Mouse (Mus musculus): ENCODE measurements around the gene Ddx42. TPM values are rescaled to one million over a fixed set of nuclear protein-coding genes. Genes with fewer than 3 reads are reported as not detected.
A peak's percentile ranks its signal among the peaks of the same experiment; 100 is the strongest.

The Ddx42 gene
- polyA plus RNA-seq, 1 experiment, result 22.0 TPM

DNA sequence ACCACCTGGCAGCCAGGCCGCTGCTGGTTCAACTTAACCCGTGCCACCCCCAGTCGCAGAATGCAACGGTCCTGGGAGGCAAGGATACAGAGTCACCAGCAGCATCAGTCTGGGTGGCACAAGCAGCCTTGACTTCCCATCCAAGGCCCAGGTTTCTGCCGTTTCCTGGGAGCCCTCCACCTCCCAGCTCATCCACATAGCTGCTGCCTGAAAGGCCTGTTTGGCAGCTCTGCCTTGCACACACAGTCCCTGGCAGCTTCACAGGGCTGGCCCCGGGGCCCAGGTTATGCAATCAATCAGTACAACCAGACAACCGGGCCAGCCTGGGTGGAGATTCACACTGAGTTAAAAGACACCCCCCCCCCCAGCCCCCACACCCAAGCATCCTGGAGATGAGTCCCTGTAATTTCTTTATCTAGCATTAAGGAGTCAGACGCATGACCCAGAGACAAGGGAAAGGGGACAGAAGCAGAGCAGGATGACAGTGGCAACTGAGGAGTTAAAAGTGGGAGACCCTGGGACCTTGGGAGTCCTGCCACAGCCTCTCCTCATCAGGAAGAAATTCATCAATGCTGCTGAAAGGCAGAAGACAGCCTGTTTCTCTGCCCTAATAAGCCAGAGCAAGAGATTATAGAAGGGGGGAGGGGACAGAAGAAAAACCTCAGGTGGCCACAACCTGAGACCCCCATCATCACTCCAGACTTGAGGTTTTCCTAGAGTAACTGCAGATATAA lies 51.8 kb downstream of the Ddx42 start:
- H3K4me3 ChIP-seq, result no peak overlapping the region
- H3K79me2 ChIP-seq (ENCODE audit: control insufficient read depth, insufficient read depth), result peaks cover 36% of the 10 kb centered on the region
- no peaks in the 10 kb centered on the region for H3K27me3 ChIP-seq (ENCODE audit: control insufficient read depth, insufficient read depth, insufficient read length)
- no peak overlapping the region for H3K4me2 ChIP-seq (ENCODE audit: low read depth)
- H3ac ChIP-seq (ENCODE audit: control insufficient read depth, insufficient read length), result no peak overlapping the region
- H3K36me3 ChIP-seq (ENCODE audit: control insufficient read depth, insufficient read depth), result peaks cover 23% of the 10 kb centered on the region
- no peak for TF ChIP-seq TCF3 (IDR thresholded peaks at IDR 0.05; ENCODE audit: insufficient read length, low read depth)
- TF ChIP-seq POLR2AphosphoS2 (IDR thresholded peaks at IDR 0.05; ENCODE audit: insufficient read length, low read depth), result no peak
- TF ChIP-seq CEBPB (IDR thresholded peaks at IDR 0.05; ENCODE audit: insufficient read depth, poor library complexity, severe bottlenecking), result no peak
- no peak for TF ChIP-seq MYOD1 (IDR thresholded peaks at IDR 0.05; ENCODE audit: control insufficient read depth in 1 of 3, insufficient read length in 2 of 3, low read depth in 2 of 3)
- TF ChIP-seq E2F4 (IDR thresholded peaks at IDR 0.05; ENCODE audit: insufficient read depth), result no peak
- no peak for TF ChIP-seq TCF12 (IDR thresholded peaks at IDR 0.05; ENCODE audit: insufficient read depth, poor library complexity, severe bottlenecking)
- no peak for TF ChIP-seq SRF (IDR thresholded peaks at IDR 0.05; ENCODE audit: control insufficient read depth, insufficient read length, low read depth)
- no peak for TF ChIP-seq MYOG (IDR thresholded peaks at IDR 0.05; ENCODE audit: control insufficient read depth in 1 of 3, insufficient read depth in 1 of 3, insufficient read length in 2 of 3, low read depth in 2 of 3)
- TF ChIP-seq USF1 (IDR thresholded peaks at IDR 0.05; ENCODE audit: low read depth), result no peak
- TF ChIP-seq REST (IDR thresholded peaks at IDR 0.05; ENCODE audit: insufficient read depth, insufficient read length), result no peak
- TF ChIP-seq MAX (IDR thresholded peaks at IDR 0.05; ENCODE audit: low read depth), result no peak
- TF ChIP-seq POLR2A (IDR thresholded peaks at IDR 0.05; ENCODE audit: insufficient read length, low read depth), result no peak

DNA sequence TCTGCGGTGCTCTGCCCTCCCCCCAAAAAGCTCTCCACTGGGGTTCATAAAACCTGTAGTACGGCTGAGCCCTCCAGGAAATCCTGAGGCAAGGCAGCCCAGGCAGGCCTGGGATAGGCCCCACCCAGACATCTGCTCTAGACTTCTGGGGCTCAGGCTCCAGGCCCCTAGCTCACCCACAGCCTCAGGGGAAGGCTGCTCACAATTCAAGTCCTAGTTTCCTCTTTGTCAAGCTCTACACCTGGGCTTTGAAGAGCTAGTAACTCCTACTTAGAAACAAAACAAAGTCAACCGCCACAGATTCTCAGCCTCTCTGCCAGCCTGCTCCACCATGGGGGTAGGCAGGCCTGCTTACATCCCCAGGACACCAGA lies 52.3 kb downstream of the Ddx42 start:
- no peak overlapping the region for H3ac ChIP-seq (ENCODE audit: control insufficient read depth, insufficient read length)
- no peak overlapping the region for H3K4me3 ChIP-seq
- H3K4me2 ChIP-seq (ENCODE audit: low read depth), result no peak overlapping the region
- peaks cover 19% of the 10 kb centered on the region for H3K36me3 ChIP-seq (ENCODE audit: control insufficient read depth, insufficient read depth)
- no peaks in the 10 kb centered on the region for H3K27me3 ChIP-seq (ENCODE audit: control insufficient read depth, insufficient read depth, insufficient read length)
- TF ChIP-seq POLR2A (IDR thresholded peaks at IDR 0.05; ENCODE audit: insufficient read length, low read depth), result no peak
- no peak for TF ChIP-seq POLR2AphosphoS2 (IDR thresholded peaks at IDR 0.05; ENCODE audit: insufficient read length, low read depth)
- TF ChIP-seq TCF3 (IDR thresholded peaks at IDR 0.05; ENCODE audit: insufficient read length, low read depth), result no peak
- no peak for TF ChIP-seq USF1 (IDR thresholded peaks at IDR 0.05; ENCODE audit: low read depth)
- peaks cover 36% of the 10 kb centered on the region for H3K79me2 ChIP-seq (ENCODE audit: control insufficient read depth, insufficient read depth)

DNA sequence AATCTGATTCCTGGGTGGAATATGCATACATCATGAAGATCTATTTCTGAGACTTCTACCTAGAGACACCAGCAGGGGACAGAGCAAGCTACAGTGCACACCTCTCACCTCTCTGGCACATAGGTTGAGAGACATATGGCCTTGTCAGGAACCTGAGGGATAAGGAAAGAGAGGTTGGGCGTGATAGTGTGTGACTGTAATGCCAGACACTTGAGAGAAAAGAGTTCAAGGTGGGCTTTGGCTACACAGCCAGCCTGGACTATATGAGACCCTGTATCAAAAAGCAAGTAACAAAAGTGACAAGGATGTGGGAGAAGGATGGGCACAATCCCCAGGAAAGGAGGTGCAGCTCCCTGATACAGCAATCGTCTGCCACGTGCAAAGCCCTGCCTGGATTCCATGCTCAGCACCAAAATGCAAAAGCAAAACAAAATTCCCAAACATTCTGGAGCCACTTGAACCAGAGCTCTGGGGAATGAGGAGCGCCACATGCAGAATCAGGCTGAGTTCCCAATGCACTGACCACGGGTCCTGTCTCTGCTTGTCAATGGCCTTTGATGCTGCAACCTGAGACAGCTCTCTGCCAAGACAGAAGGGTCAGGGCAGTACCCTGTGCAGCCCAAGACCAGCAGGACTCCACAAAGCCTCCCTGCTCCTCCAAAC lies 54.5 kb downstream of the Ddx42 start:
- H3K36me3 ChIP-seq (ENCODE audit: control insufficient read depth, insufficient read depth), result peaks cover 7% of the 10 kb centered on the region
- H3K27me3 ChIP-seq (ENCODE audit: control insufficient read depth, insufficient read depth, insufficient read length), result no peaks in the 10 kb centered on the region
- H3K4me3 ChIP-seq, result peak overlapping the region; percentile 60
- H3K4me2 ChIP-seq (ENCODE audit: low read depth), result peak overlapping the region; percentile 86
- H3K79me2 ChIP-seq (ENCODE audit: control insufficient read depth, insufficient read depth), result peaks cover 36% of the 10 kb centered on the region
- H3ac ChIP-seq (ENCODE audit: control insufficient read depth, insufficient read length), result peak overlapping the region; percentile 88
- TF ChIP-seq POLR2A (IDR thresholded peaks at IDR 0.05; ENCODE audit: insufficient read length, low read depth), result no peak
- TF ChIP-seq USF1 (IDR thresholded peaks at IDR 0.05; ENCODE audit: low read depth), result no peak
- TF ChIP-seq CEBPB (IDR thresholded peaks at IDR 0.05; ENCODE audit: insufficient read depth, poor library complexity, severe bottlenecking), result no peak
- TF ChIP-seq MAX (IDR thresholded peaks at IDR 0.05; ENCODE audit: low read depth), result no peak
- no peak for TF ChIP-seq MYOD1 (IDR thresholded peaks at IDR 0.05; ENCODE audit: control insufficient read depth in 1 of 3, insufficient read length in 2 of 3, low read depth in 2 of 3)
- TF ChIP-seq POLR2AphosphoS2 (IDR thresholded peaks at IDR 0.05; ENCODE audit: insufficient read length, low read depth), result no peak
- TF ChIP-seq MYOG (IDR thresholded peaks at IDR 0.05; ENCODE audit: control insufficient read depth in 1 of 3, insufficient read depth in 1 of 3, insufficient read length in 2 of 3, low read depth in 2 of 3), result no peak
- no peak for TF ChIP-seq TCF3 (IDR thresholded peaks at IDR 0.05; ENCODE audit: insufficient read length, low read depth)
- no peak for TF ChIP-seq E2F4 (IDR thresholded peaks at IDR 0.05; ENCODE audit: insufficient read depth)
- no peak for TF ChIP-seq REST (IDR thresholded peaks at IDR 0.05; ENCODE audit: insufficient read depth, insufficient read length)
- no peak for TF ChIP-seq TCF12 (IDR thresholded peaks at IDR 0.05; ENCODE audit: insufficient read depth, poor library complexity, severe bottlenecking)
- TF ChIP-seq SRF (IDR thresholded peaks at IDR 0.05; ENCODE audit: control insufficient read depth, insufficient read length, low read depth), result no peak

DNA sequence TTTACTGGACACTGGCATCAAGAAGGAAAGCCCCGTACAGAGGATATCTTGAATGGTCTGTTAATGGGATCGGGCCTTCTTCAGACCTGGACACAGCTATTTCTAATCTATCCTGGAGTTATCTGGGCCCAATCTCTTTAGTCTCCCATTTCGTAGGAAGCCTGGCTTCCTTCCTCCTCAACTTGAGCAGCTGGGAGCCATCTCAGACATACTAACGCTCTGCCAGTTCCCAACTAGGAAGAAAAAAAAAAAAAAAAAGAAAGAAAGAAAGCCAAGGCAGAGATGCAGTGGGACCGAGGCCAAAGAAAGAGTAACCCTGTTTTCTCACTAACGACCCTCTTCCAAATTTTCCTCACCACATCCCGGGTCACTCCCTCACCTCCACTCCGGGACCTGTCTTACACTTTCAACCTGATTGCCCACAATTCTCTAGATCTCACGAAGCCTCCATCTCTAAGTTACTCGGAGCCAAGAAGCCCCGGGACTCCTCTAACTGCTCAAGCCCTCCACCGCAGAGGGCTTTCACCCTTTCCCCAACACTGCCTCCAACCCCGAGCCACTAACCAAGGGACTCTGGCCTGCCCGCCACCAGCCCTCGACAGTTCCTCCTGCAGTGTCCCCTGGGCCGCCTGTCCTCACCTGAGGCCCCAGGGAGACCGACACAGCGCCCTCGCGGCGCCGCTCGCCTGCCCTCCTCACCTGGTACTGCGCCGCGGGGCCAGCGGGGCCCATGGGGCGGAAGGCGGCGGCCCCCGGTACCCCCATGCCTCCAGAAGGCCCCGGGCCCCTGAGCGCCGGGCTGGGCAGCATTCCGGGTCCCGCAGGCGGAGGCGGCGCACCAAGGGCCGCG lies 55.3 kb downstream of the Ddx42 start:
- peak overlapping the region; percentile 88 for H3ac ChIP-seq (ENCODE audit: control insufficient read depth, insufficient read length)
- TF ChIP-seq MAX (IDR thresholded peaks at IDR 0.05; ENCODE audit: low read depth) (no peak), POLR2AphosphoS2 (IDR thresholded peaks at IDR 0.05; ENCODE audit: insufficient read length, low read depth) (no peak), TCF12 (IDR thresholded peaks at IDR 0.05; ENCODE audit: insufficient read depth, poor library complexity, severe bottlenecking) (no peak), CEBPB (IDR thresholded peaks at IDR 0.05; ENCODE audit: insufficient read depth, poor library complexity, severe bottlenecking) (no peak), SRF (IDR thresholded peaks at IDR 0.05; ENCODE audit: control insufficient read depth, insufficient read length, low read depth) (no peak), MYOD1 (IDR thresholded peaks at IDR 0.05; ENCODE audit: control insufficient read depth in 1 of 3, insufficient read length in 2 of 3, low read depth in 2 of 3) (no peak), MYOG (IDR thresholded peaks at IDR 0.05; ENCODE audit: control insufficient read depth in 1 of 3, insufficient read depth in 1 of 3, insufficient read length in 2 of 3, low read depth in 2 of 3) (no peak), POLR2A (IDR thresholded peaks at IDR 0.05; ENCODE audit: insufficient read length, low read depth) (no peak)

More for the DNA sequence above, 55.3 kb downstream of the Ddx42 start:
- Histone ChIP-seq H3K36me3 (ENCODE audit: control insufficient read depth, insufficient read depth) (no peaks in the 10 kb centered on the region), H3K79me2 (ENCODE audit: control insufficient read depth, insufficient read depth) (peaks cover 36% of the 10 kb centered on the region), H3K4me2 (ENCODE audit: low read depth) (peak overlapping the region; percentile 86), H3K4me3 (peak overlapping the region; percentile 60), H3K27me3 (ENCODE audit: control insufficient read depth, insufficient read depth, insufficient read length) (no peaks in the 10 kb centered on the region)
